ENCODE assay signal across 18 mouse cellular contexts in the genomic region with DNA sequence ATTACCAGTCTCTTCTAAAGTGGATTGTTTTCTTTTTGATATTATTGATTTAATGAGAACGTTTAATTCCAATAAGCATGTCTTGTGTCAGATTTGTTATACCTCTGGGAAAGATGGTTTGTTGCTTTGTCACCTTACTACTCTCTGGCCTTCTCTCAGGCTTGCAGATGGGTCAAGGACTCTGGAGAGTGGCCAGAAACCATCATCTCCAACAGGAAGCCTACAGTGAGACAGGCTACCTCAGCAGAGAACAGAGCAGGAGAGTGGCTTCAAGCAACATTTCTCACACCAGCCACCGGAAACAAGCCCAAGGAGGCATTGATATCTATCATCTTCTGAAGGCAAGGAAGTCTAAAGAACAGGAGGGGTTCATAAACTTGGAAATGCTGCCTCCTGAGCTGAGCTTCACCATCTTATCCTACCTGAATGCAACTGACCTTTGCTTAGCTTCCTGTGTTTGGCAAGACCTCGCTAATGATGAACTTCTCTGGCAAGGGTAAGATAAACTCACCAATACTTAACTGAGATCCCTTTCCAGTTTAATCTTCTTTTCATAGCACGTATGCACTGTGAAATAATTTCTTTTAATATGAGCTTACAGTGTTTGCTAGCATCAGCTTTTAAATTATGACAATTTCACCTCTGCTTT. TPM values are rescaled to one million over a fixed set of nuclear protein-coding genes. Genes with fewer than 3 reads are reported as not detected.
DNase-seq lines count a peak whose midpoint lies in the region; ATAC-seq and TF ChIP-seq lines count a peak whose summit lies in the region.
"Had no signal": no experiment of that assay in that cellular context is flagged by ENCODE, and none has a peak within 500 bp of the region (broad histone marks: within the 10 kb centered on the region; RNA-seq: fewer than 3 reads in every experiment).

No protein-coding gene starts in this region.

- no peaks in the 10 kb centered on the region for H3K4me1 ChIP-seq in kidney, embryonic 16.5 days (ENCODE audit: insufficient read depth, low read length)
- no peaks in the 10 kb centered on the region for H3K4me1 ChIP-seq in hindbrain, embryonic 13.5 days (replicated peaks)
- no peaks in the 10 kb centered on the region for H3K4me1 ChIP-seq in lung, postnatal 0 days (ENCODE audit: insufficient read depth, low read depth, low read length)
- H3K4me1 ChIP-seq: embryonic facial prominence, embryonic 12.5 days had no signal

- 80% methylated on average over 4 of the region's 4 CpGs for WGBS in kidney, embryonic 16.5 days
- 92% methylated on average over 4 of the region's 4 CpGs for WGBS in hindbrain, embryonic 13.5 days
- WGBS in lung, postnatal 0 days = 72% methylated on average over 4 of the region's 4 CpGs

- H3K9me3 ChIP-seq in kidney, embryonic 16.5 days (ENCODE audit: low read length) = no peaks in the 10 kb centered on the region
- no peaks in the 10 kb centered on the region for H3K9me3 ChIP-seq in hindbrain, embryonic 13.5 days
- H3K9me3 ChIP-seq in lung, postnatal 0 days (ENCODE audit: low read length) = no peaks in the 10 kb centered on the region
- H3K9me3 ChIP-seq: embryonic facial prominence, embryonic 12.5 days; G1E; limb, embryonic 13.5 days had no signal

- H3K36me3 ChIP-seq in kidney, embryonic 16.5 days (ENCODE audit: insufficient read depth, low read length) = no peaks in the 10 kb centered on the region
- peaks cover 15% of the 10 kb centered on the region for H3K36me3 ChIP-seq in hindbrain, embryonic 13.5 days
- 0 out of 2 replicates have a peak, but pooled peaks cover 4% of the 10 kb centered on the region for H3K36me3 ChIP-seq in lung, postnatal 0 days (ENCODE audit: insufficient read depth, low read length)
- H3K36me3 ChIP-seq: embryonic facial prominence, embryonic 12.5 days had no signal

- peak; percentile 34 to 52 for DNase-seq in kidney, adult 8-10 months
- peak; percentile 40 for DNase-seq in adrenal gland, postnatal 25 days
- DNase-seq in cerebellum, adult 9-10 months = peak; percentile 65
- peak; percentile 49 to 61 for DNase-seq in kidney, postnatal 25 days
- DNase-seq in lung, postnatal 0 days (ENCODE audit: low spot score) = no peak
- DNase-seq: gastrocnemius, postnatal 14 days; retina, postnatal 1 day; spleen, adult 18-20 months had no signal

- no peaks in the 10 kb centered on the region for H3K27me3 ChIP-seq in kidney, embryonic 16.5 days (ENCODE audit: insufficient read depth, low read length)
- H3K27me3 ChIP-seq in hindbrain, embryonic 13.5 days = no peaks in the 10 kb centered on the region
- H3K27me3 ChIP-seq in lung, postnatal 0 days (replicated peaks; ENCODE audit: insufficient read depth, low read length) = no peaks in the 10 kb centered on the region
- H3K27me3 ChIP-seq: embryonic facial prominence, embryonic 12.5 days; limb, embryonic 13.5 days had no signal

- no peak for ATAC-seq in kidney, embryonic 16.5 days (ENCODE audit: low FRiP score, low TSS enrichment)
- ATAC-seq in megakaryocyte, adult 5-6 weeks (ENCODE audit: poor library complexity, severe bottlenecking) = no peak
- no peak for ATAC-seq in hindbrain, embryonic 13.5 days (ENCODE audit: low FRiP score)
- no peak for ATAC-seq in lung, postnatal 0 days
- ATAC-seq: hindbrain, postnatal 0 days had no signal

- H3K27ac ChIP-seq in kidney, embryonic 16.5 days (ENCODE audit: low read length) = no peak overlapping the region
- no peak overlapping the region for H3K27ac ChIP-seq in hindbrain, embryonic 13.5 days
- H3K27ac ChIP-seq in lung, postnatal 0 days (ENCODE audit: low read length) = no peak overlapping the region
- H3K27ac ChIP-seq: embryonic facial prominence, embryonic 12.5 days; hindbrain, postnatal 0 days; left cerebral cortex, adult 2 months; limb, embryonic 13.5 days had no signal

- TF ChIP-seq CTCF in lung, postnatal 0 days (IDR thresholded peaks at IDR 0.05) = no peak

- H3K9ac ChIP-seq in kidney, embryonic 16.5 days (replicated peaks; ENCODE audit: low read length) = no peak overlapping the region
- no peak overlapping the region for H3K9ac ChIP-seq in hindbrain, embryonic 13.5 days
- no peak overlapping the region for H3K9ac ChIP-seq in lung, postnatal 0 days (replicated peaks; ENCODE audit: low read depth)
- H3K9ac ChIP-seq: embryonic facial prominence, embryonic 12.5 days; limb, embryonic 13.5 days had no signal

- no peak for TF ChIP-seq EP300 in lung, postnatal 0 days (IDR thresholded peaks at IDR 0.05)

- H3K4me3 ChIP-seq in kidney, embryonic 16.5 days (ENCODE audit: low read length) = no peak overlapping the region
- H3K4me3 ChIP-seq in hindbrain, embryonic 13.5 days = no peak overlapping the region
- H3K4me3 ChIP-seq in lung, postnatal 0 days (ENCODE audit: low read depth, low read length) = no peak overlapping the region
- H3K4me3 ChIP-seq: embryonic facial prominence, embryonic 12.5 days; left cerebral cortex, adult 2 months; limb, embryonic 13.5 days; myocyte had no signal

- H3K4me2 ChIP-seq in kidney, embryonic 16.5 days (replicated peaks; ENCODE audit: low read depth, low read length) = no peak overlapping the region
- H3K4me2 ChIP-seq in hindbrain, embryonic 13.5 days = no peak overlapping the region
- no peak overlapping the region for H3K4me2 ChIP-seq in lung, postnatal 0 days (replicated peaks; ENCODE audit: low read depth, low read length)
- H3K4me2 ChIP-seq: embryonic facial prominence, embryonic 12.5 days; heart, embryonic 11.5 days; limb, embryonic 13.5 days had no signal

RNA-seq across cellular contexts. Expression of a gene that starts 13.6 kb away (rescaled TPM):
- 48.6 and 48.8 TPM in 2 replicates for polyA plus RNA-seq in kidney, embryonic 16.5 days (2015; fragmentation: Nextera tagmentation; extraction: Ambion mirVana)
- total RNA-seq in adrenal gland, postnatal 25 days (2021) = 53.2 and 57.3 TPM in 2 replicates
- total RNA-seq in megakaryocyte, adult 5-6 weeks (2015) = 34.8 and 48.1 TPM in 2 replicates
- total RNA-seq in megakaryocyte, adult 5-6 weeks (2017) = 5.7 and 7.2 TPM in 2 replicates
- 39.4 and 42.6 TPM in 2 replicates for polyA plus RNA-seq in hindbrain, embryonic 13.5 days (2015; fragmentation: Nextera tagmentation; extraction: Ambion mirVana)
- polyA plus RNA-seq in lung, postnatal 0 days (2015; fragmentation: Nextera tagmentation; extraction: Ambion mirVana) = 49.7 and 49.9 TPM in 2 replicates

RNA-seq across cellular contexts. Expression of a gene that starts 13.7 kb away (rescaled TPM):
- polyA plus RNA-seq in kidney, embryonic 16.5 days (2015; fragmentation: Nextera tagmentation; extraction: Ambion mirVana) = 39.0 and 40.5 TPM in 2 replicates
- total RNA-seq in adrenal gland, postnatal 25 days (2021) = 29.4 and 32.2 TPM in 2 replicates
- total RNA-seq in megakaryocyte, adult 5-6 weeks (2015) = 34.7 and 36.2 TPM in 2 replicates
- 28.7 and 38.5 TPM in 2 replicates for total RNA-seq in megakaryocyte, adult 5-6 weeks (2017)
- 27.2 and 30.0 TPM in 2 replicates for polyA plus RNA-seq in hindbrain, embryonic 13.5 days (2015; fragmentation: Nextera tagmentation; extraction: Ambion mirVana)
- polyA plus RNA-seq in lung, postnatal 0 days (2015; fragmentation: Nextera tagmentation; extraction: Ambion mirVana) = 25.8 and 26.5 TPM in 2 replicates
